Mouse (Mus musculus) liver, postnatal 0 days (tissue): ENCODE results near the gene Ccdc93.

Experiments used
- CTCF ChIP-seq: sonication (generic); IDR thresholded peaks from 2 replicates; pipeline ENCODE4 v1.5.1; 2016; ENCODE audit warnings: antibody characterized with exemption, low read depth
- EP300 ChIP-seq: IDR thresholded peaks from 2 replicates; pipeline ENCODE4 v1.6.1; 2016; ENCODE audit warnings: antibody characterized with exemption, low read depth, mild to moderate bottlenecking

- TF ChIP-seq CTCF (no peak), EP300 (no peak)
Observed at GRCm38 (mm10) chr1:121471503-121471902, 40.7 kb downstream of the Ccdc93 start.
